Mouse (Mus musculus): ENCODE data around the gene Slc51a. TPM values are rescaled to one million over a fixed set of nuclear protein-coding genes. Genes with fewer than 3 reads are reported as not detected.

Gene Slc51a
- polyA plus RNA-seq, 1 experiment from 2014 or later: 0.47 TPM

- Histone ChIP-seq H3K4me2 (replicated peaks) (no peak overlapping the region), H3K27ac (no peak overlapping the region), H3K4me3 (replicated peaks; ENCODE audit: low read length) (no peak overlapping the region), H3K9ac (no peak overlapping the region), H3K9me3 (ENCODE audit: control insufficient read depth, low read length) (no peaks in the 10 kb centered on the region), H3K27me3 (ENCODE audit: control insufficient read depth, insufficient read depth, low read length) (no peaks in the 10 kb centered on the region), H3K4me1 (replicated peaks; ENCODE audit: control insufficient read depth, insufficient read depth, low read length) (peaks cover 5% of the 10 kb centered on the region; the same call in 1 of the 2 replicates), H3K36me3 (replicated peaks; ENCODE audit: control insufficient read depth, insufficient read depth) (no peaks in the 10 kb centered on the region)
- WGBS: 70% methylated on average over 18 of the region's 18 CpGs
- ATAC-seq (ENCODE audit: low FRiP score): no peak
- DNase-seq (ENCODE audit: low spot score): no peak
Measured at GRCm38 (mm10) chr16:32510399-32511337, 23.0 kb upstream of the Slc51a start.

- Histone ChIP-seq H3K4me3 (replicated peaks; ENCODE audit: low read length) (no peak overlapping the region), H3K9ac (no peak overlapping the region), H3K4me2 (replicated peaks) (no peak overlapping the region), H3K36me3 (replicated peaks; ENCODE audit: control insufficient read depth, insufficient read depth) (no peaks in the 10 kb centered on the region), H3K27ac (peak overlapping the region; percentile 26; the same call in 1 of the 2 replicates), H3K27me3 (ENCODE audit: control insufficient read depth, insufficient read depth, low read length) (no peaks in the 10 kb centered on the region), H3K4me1 (replicated peaks; ENCODE audit: control insufficient read depth, insufficient read depth, low read length) (peaks cover 4% of the 10 kb centered on the region; the same call in 1 of the 2 replicates), H3K9me3 (ENCODE audit: control insufficient read depth, low read length) (no peaks in the 10 kb centered on the region)
- ATAC-seq (ENCODE audit: low FRiP score) (peak; percentile 52), DNase-seq (ENCODE audit: low spot score) (peak; percentile 41)
- 54% methylated on average over 9 of the region's 9 CpGs for WGBS
Measured at GRCm38 (mm10) chr16:32509066-32509942, 21.6 kb upstream of the Slc51a start.

- DNase-seq (ENCODE audit: low spot score): no peak
- no peak; the same call in 1 of the 2 replicates for ATAC-seq (ENCODE audit: low FRiP score)
- WGBS: 36% methylated on average over 3 of the region's 3 CpGs
- Histone ChIP-seq H3K27ac (peak overlapping the region; percentile 26; the same call in 1 of the 2 replicates), H3K4me3 (replicated peaks; ENCODE audit: low read length) (no peak overlapping the region), H3K4me2 (replicated peaks) (no peak overlapping the region), H3K36me3 (replicated peaks; ENCODE audit: control insufficient read depth, insufficient read depth) (no peaks in the 10 kb centered on the region), H3K27me3 (ENCODE audit: control insufficient read depth, insufficient read depth, low read length) (no peaks in the 10 kb centered on the region), H3K9me3 (ENCODE audit: control insufficient read depth, low read length) (no peaks in the 10 kb centered on the region), H3K4me1 (replicated peaks; ENCODE audit: control insufficient read depth, insufficient read depth, low read length) (peaks cover 4% of the 10 kb centered on the region; the same call in 1 of the 2 replicates), H3K9ac (no peak overlapping the region)
Measured at GRCm38 (mm10) chr16:32508506-32509065, 20.9 kb upstream of the Slc51a start.

- Histone ChIP-seq H3K4me3 (replicated peaks; ENCODE audit: low read length) (no peak overlapping the region), H3K27ac (no peak overlapping the region), H3K9me3 (ENCODE audit: control insufficient read depth, low read length) (no peaks in the 10 kb centered on the region), H3K27me3 (ENCODE audit: control insufficient read depth, insufficient read depth, low read length) (no peaks in the 10 kb centered on the region), H3K36me3 (replicated peaks; ENCODE audit: control insufficient read depth, insufficient read depth) (no peaks in the 10 kb centered on the region), H3K4me1 (replicated peaks; ENCODE audit: control insufficient read depth, insufficient read depth, low read length) (peaks cover 4% of the 10 kb centered on the region; the same call in 1 of the 2 replicates), H3K9ac (no peak overlapping the region), H3K4me2 (replicated peaks) (no peak overlapping the region)
- DNase-seq (ENCODE audit: low spot score) (no peak), ATAC-seq (ENCODE audit: low FRiP score) (no peak)
- 92% methylated on average over 5 of the region's 5 CpGs for WGBS
Measured at GRCm38 (mm10) chr16:32508035-32508434, 20.4 kb upstream of the Slc51a start.

DNA sequence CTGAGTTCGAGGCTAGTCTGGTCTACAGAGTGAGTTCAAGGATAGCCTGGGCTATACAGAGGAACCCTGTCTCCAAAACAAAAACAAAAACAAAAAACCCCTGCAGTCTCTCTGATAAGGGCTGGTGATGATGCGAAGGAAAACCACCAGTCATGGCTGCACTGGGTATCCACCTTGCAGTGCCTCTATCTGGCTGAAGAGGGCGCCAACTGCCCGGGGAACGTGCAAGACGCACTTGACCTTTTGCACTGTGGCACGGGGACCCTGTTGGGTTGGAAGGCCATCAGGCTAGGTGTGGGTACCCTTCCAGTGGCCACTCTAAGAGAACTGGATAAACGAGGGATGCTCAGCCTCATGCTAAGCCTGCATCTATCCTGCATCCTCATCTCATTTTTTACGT, 19.7 kb upstream of the Slc51a start:
- no peak for ATAC-seq (ENCODE audit: low FRiP score)
- WGBS: 19% methylated on average over 9 of the region's 9 CpGs
- H3K4me1 ChIP-seq (replicated peaks; ENCODE audit: control insufficient read depth, insufficient read depth, low read length): peaks cover 4% of the 10 kb centered on the region; the same call in 1 of the 2 replicates

GRCm38 (mm10) chr16:32506868-32507267, 19.2 kb upstream of the Slc51a start:
- Histone ChIP-seq H3K27ac (no peak overlapping the region), H3K4me2 (replicated peaks) (no peak overlapping the region), H3K4me3 (replicated peaks; ENCODE audit: low read length) (no peak overlapping the region), H3K4me1 (replicated peaks; ENCODE audit: control insufficient read depth, insufficient read depth, low read length) (peaks cover 4% of the 10 kb centered on the region; the same call in 1 of the 2 replicates), H3K36me3 (replicated peaks; ENCODE audit: control insufficient read depth, insufficient read depth) (no peaks in the 10 kb centered on the region), H3K27me3 (ENCODE audit: control insufficient read depth, insufficient read depth, low read length) (no peaks in the 10 kb centered on the region), H3K9ac (no peak overlapping the region), H3K9me3 (ENCODE audit: control insufficient read depth, low read length) (no peaks in the 10 kb centered on the region)
- DNase-seq (ENCODE audit: low spot score) (no peak), ATAC-seq (ENCODE audit: low FRiP score) (no peak)
- WGBS: 73% methylated on average over 7 of the region's 7 CpGs

More for the DNA sequence above, 19.7 kb upstream of the Slc51a start:
- Histone ChIP-seq H3K9ac (no peak overlapping the region), H3K27ac (no peak overlapping the region), H3K27me3 (ENCODE audit: control insufficient read depth, insufficient read depth, low read length) (no peaks in the 10 kb centered on the region), H3K36me3 (replicated peaks; ENCODE audit: control insufficient read depth, insufficient read depth) (no peaks in the 10 kb centered on the region), H3K9me3 (ENCODE audit: control insufficient read depth, low read length) (no peaks in the 10 kb centered on the region), H3K4me2 (replicated peaks) (no peak overlapping the region), H3K4me3 (replicated peaks; ENCODE audit: low read length) (no peak overlapping the region)
- no peak for DNase-seq (ENCODE audit: low spot score)

- no peak overlapping the region for H3K4me2 ChIP-seq (replicated peaks)
- no peak overlapping the region for H3K4me3 ChIP-seq (replicated peaks; ENCODE audit: low read length)
- no peak overlapping the region for H3K27ac ChIP-seq
- H3K9ac ChIP-seq: no peak overlapping the region
- no peak for ATAC-seq (ENCODE audit: low FRiP score)
- H3K9me3 ChIP-seq (ENCODE audit: control insufficient read depth, low read length): no peaks in the 10 kb centered on the region
- 71% methylated on average over 8 of the region's 8 CpGs for WGBS
- H3K36me3 ChIP-seq (replicated peaks; ENCODE audit: control insufficient read depth, insufficient read depth): no peaks in the 10 kb centered on the region
- peaks cover 4% of the 10 kb centered on the region; the same call in 1 of the 2 replicates for H3K4me1 ChIP-seq (replicated peaks; ENCODE audit: control insufficient read depth, insufficient read depth, low read length)
- no peak for DNase-seq (ENCODE audit: low spot score)
- H3K27me3 ChIP-seq (ENCODE audit: control insufficient read depth, insufficient read depth, low read length): no peaks in the 10 kb centered on the region
Measured at GRCm38 (mm10) chr16:32506298-32506697, 18.6 kb upstream of the Slc51a start.

- Histone ChIP-seq H3K4me2 (replicated peaks) (no peak overlapping the region), H3K9ac (no peak overlapping the region), H3K4me3 (replicated peaks; ENCODE audit: low read length) (no peak overlapping the region), H3K4me1 (replicated peaks; ENCODE audit: control insufficient read depth, insufficient read depth, low read length) (no peaks in the 10 kb centered on the region), H3K36me3 (replicated peaks; ENCODE audit: control insufficient read depth, insufficient read depth) (no peaks in the 10 kb centered on the region), H3K27ac (no peak overlapping the region), H3K9me3 (ENCODE audit: control insufficient read depth, low read length) (no peaks in the 10 kb centered on the region), H3K27me3 (ENCODE audit: control insufficient read depth, insufficient read depth, low read length) (no peaks in the 10 kb centered on the region)
- no peak for ATAC-seq (ENCODE audit: low FRiP score)
- 72% methylated on average over 6 of the region's 6 CpGs for WGBS
- no peak for DNase-seq (ENCODE audit: low spot score)
Measured at GRCm38 (mm10) chr16:32503633-32504032, 16.0 kb upstream of the Slc51a start.
